Mouse (Mus musculus) midbrain, embryonic 13.5 days (tissue): Measurements from ENCODE around the gene Rsph3a. TPM values are rescaled to one million over a fixed set of nuclear protein-coding genes. Genes with fewer than 3 reads are reported as not detected.
A peak's percentile ranks its signal among the peaks of the same experiment; 100 is the strongest.
"Not testable (repeated sequence)": the region's sequence is repeated elsewhere in the genome, so short reads cannot be mapped to it uniquely, and the experiment has no call there.

Source experiments
- ATAC-seq: fragments of 200-750 bp; cut with Nextera tagmentation; 2 replicates; pipeline ENCODE4 v1.8.0; 2017; ENCODE audit warnings: mild to moderate bottlenecking, moderate TSS enrichment, moderate library complexity
- H3K27ac ChIP-seq: fragments of 300-500 bp; sonication (generic); 2 replicates; pipeline ENCODE4 v1.5.1; 2015; ENCODE audit warnings: inconsistent platforms, mild to moderate bottlenecking, moderate library complexity
- H3K27me3 ChIP-seq: fragments of 300-500 bp; sonication (generic); 2 replicates; pipeline ENCODE4 v1.6.1; 2015; ENCODE audit warnings: mild to moderate bottlenecking, inconsistent platforms
- H3K36me3 ChIP-seq: fragments of 300-500 bp; sonication (generic); 2 replicates; pipeline ENCODE4 v1.6.1; 2015; ENCODE audit warnings: mild to moderate bottlenecking, inconsistent platforms
- H3K4me1 ChIP-seq: fragments of 300-500 bp; sonication (generic); replicated peaks from 2 replicates; pipeline ENCODE4 v1.6.1; 2015; ENCODE audit warnings: inconsistent platforms
- H3K4me2 ChIP-seq: fragments of 300-500 bp; sonication (generic); replicated peaks from 2 replicates; pipeline ENCODE4 v1.6.1; 2015; ENCODE audit warnings: moderate library complexity, mild to moderate bottlenecking, inconsistent platforms
- H3K4me3 ChIP-seq: fragments of 300-500 bp; sonication (generic); replicated peaks from 2 replicates; pipeline ENCODE4 v1.5.1; 2015; ENCODE audit warnings: mild to moderate bottlenecking, inconsistent platforms
- H3K9ac ChIP-seq: fragments of 300-500 bp; sonication (generic); replicated peaks from 2 replicates; pipeline ENCODE4 v1.6.1; 2015; ENCODE audit warnings: mild to moderate bottlenecking, inconsistent platforms
- H3K9me3 ChIP-seq: fragments of 300-500 bp; sonication (generic); 2 replicates; pipeline ENCODE4 v1.6.1; 2016; ENCODE audit warnings: mild to moderate bottlenecking, inconsistent platforms
- WGBS: fragments of 180-500 bp; shearing (Covaris S2); methylation state at CpG from one replicate; pipeline ENCODE4 v1.1.7; 2015; 5-methylcytosine and 5-hydroxymethylcytosine counted together
- polyA plus RNA-seq: library from polyadenylated mRNA; unstranded; fragments of >200 nt; fragmentation: Nextera tagmentation; extraction: Ambion mirVana; gene quantifications from 2 replicates; pipeline ENCODE4 v1.2.1, GENCODE M21; 2015

Gene Rsph3a
- polyA plus RNA-seq, result 67.8 and 75.5 TPM in 2 replicates

DNA sequence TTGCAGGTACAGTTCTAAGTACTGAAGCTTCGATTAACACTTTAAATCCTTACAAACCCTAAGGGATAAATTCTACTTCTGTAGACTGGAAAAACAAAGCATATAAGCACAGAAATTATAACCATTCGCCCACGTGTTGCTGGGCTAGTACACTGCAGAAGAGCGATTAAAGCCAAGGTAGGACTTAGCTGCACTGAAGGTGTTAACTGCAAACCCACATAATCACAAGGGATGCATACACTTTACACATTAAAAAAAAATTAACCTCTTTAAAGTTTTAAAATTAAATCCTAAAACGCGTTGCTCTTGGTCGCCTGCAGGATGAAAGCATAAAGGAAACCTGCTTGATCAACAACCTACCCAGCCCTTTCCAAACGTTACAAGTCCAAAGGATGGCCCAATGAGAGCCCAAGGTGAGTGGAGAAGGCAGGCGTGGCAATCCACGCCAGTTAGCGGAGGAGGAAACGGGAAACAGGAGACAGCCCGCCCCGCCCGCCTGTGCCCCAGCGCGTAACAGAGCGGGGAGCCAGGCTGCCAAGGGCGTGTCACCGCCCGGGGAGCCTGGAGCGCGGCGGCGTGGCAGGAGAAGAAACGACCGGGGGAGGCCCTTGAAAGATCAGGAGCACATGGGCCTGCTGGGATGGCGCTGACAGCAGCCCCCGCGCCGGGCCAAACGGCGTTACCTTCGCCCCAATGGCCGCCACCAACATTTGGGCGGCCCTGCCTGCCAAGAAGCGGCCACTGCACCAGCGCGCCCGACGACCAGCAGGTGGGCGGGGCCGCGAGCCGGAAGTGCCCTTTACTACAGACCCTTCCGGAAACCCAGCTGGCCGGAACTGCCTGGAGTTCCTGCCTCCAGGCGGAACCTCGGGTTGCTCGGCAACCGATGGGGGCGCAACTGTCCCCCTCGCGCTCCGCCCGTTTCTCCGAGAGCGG is at the start of gene Rsph3a:
Gene Rsph3a (plus strand): TSS at position 498 of the 936 bp plus-strand sequence.
- peak within 1 kb of the TSS; percentile 90 for H3K27ac ChIP-seq
- H3K9me3 ChIP-seq, H3K27me3 ChIP-seq, H3K36me3 ChIP-seq: not testable (repeated sequence)
- peak within 1 kb of the TSS; percentile 57 for H3K4me3 ChIP-seq
- peak; percentile 99 for ATAC-seq
- H3K4me2 ChIP-seq, result peak within 1 kb of the TSS; percentile 58
- WGBS, result 4% methylated on average over 58 of the region's 58 CpGs
- peak within 1 kb of the TSS; percentile 72 for H3K9ac ChIP-seq
- H3K4me1 ChIP-seq, result peaks cover 10% of the 10 kb centered on the region

DNA sequence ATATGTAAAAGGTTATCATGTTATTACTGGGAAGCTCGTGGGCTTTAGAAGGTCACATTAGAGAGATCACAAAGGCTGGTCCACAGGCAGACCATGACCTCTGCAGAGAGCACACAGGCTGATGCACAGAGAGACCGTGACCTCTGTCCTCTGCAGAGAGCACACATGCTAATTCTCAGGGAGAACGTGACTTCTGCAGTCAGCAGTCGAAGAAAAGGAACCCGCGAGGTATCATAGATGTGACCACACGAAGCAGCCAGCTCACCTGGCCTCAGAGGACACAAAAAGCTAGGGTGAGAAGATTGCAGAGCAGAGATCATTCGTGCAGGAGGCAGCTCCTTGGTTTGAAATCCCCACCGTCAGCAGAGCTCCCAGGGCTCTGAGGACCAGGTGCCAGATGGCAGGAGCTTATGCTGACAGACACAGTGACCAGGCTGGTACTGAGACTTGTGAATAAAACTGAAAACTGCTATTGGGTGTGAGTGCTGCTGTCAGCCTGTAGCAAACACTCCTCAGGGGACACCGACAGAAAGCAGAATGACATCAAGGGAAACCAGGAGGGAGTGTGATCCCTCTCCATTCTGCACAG is 49.3 kb upstream of the Rsph3a start:
- no peak overlapping the region for H3K9ac ChIP-seq
- no peak overlapping the region for H3K27ac ChIP-seq
- H3K27me3 ChIP-seq, result no peaks in the 10 kb centered on the region
- H3K4me1 ChIP-seq, result no peaks in the 10 kb centered on the region
- H3K36me3 ChIP-seq, result no peaks in the 10 kb centered on the region
- H3K4me3 ChIP-seq, result no peak overlapping the region
- WGBS, result 71% methylated on average over 10 of the region's 10 CpGs
- no peaks in the 10 kb centered on the region for H3K9me3 ChIP-seq
- no peak overlapping the region for H3K4me2 ChIP-seq
- ATAC-seq, result no peak

DNA sequence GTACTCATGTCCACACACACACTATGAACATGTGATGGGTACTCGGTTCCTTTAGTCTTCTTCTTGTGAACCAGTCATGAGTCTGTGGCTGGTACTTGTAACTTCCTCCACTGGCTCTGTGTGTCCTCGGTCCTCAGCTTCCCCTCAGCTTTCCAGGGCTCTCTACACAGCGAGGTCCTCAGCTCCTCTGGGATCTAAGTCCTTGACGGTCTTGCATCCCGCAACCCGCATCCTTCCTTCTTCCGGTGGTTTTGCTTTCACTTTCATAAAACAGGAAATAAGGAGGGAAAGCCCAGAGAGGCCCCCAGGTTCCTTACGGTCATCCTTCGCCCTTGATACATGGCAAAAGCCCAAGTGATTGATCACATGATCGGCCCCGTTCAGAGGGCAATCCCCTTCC is 48.3 kb upstream of the Rsph3a start:
- Histone ChIP-seq H3K4me1 (no peaks in the 10 kb centered on the region), H3K27me3 (no peaks in the 10 kb centered on the region), H3K36me3 (no peaks in the 10 kb centered on the region), H3K9me3 (no peaks in the 10 kb centered on the region), H3K4me2 (no peak overlapping the region), H3K9ac (no peak overlapping the region), H3K4me3 (no peak overlapping the region), H3K27ac (no peak overlapping the region)
- 90% methylated on average over 11 of the region's 11 CpGs for WGBS
- no peak for ATAC-seq

DNA sequence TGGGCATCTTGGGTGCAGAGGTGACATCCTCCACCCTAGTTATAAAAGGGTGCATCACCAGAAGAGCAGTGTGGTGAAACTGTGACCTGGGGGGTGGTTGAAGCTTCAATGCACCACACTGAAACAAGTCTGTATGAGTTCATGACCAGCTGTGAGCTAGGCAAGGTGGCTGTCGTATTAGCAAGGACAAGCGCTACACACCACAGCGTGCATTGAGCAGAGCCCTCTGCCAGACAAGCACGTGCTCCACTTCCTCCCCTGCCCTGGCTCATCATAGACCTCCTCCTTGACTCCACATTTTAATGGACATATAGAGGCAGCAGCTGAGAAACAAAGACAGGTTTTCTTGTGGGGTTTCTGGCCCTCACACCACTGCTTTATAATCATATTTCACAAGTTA is 47.7 kb upstream of the Rsph3a start:
- no peaks in the 10 kb centered on the region for H3K36me3 ChIP-seq
- H3K9ac ChIP-seq, result no peak overlapping the region
- no peak for ATAC-seq
- no peaks in the 10 kb centered on the region for H3K27me3 ChIP-seq
- no peak overlapping the region for H3K4me3 ChIP-seq
- H3K27ac ChIP-seq, result no peak overlapping the region
- WGBS, result 91% methylated on average over 4 of the region's 4 CpGs
- no peaks in the 10 kb centered on the region for H3K9me3 ChIP-seq
- no peaks in the 10 kb centered on the region for H3K4me1 ChIP-seq
- H3K4me2 ChIP-seq, result no peak overlapping the region

DNA sequence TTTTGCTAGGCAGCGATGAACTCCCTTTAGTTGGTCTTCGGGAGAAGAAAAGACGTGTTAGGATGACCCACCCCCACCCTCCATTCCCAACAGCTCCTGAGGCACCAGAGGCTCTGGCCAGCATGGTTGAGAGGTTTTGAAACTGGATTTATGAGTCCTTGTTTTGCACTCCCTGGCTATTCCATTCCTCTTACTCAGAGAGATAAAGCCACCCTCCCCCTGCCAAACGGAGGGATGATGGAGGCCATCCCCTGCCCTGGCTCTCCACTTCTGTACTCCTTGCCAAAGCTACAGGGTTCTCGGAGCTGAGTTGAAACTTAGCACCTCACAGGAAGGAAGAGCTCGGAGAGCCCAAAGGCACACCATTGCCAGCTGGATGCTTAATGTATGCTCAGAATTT is 46.2 kb upstream of the Rsph3a start:
- no peak overlapping the region for H3K27ac ChIP-seq
- H3K27me3 ChIP-seq, result no peaks in the 10 kb centered on the region
- H3K4me2 ChIP-seq, result no peak overlapping the region
- no peak for ATAC-seq
- no peaks in the 10 kb centered on the region for H3K4me1 ChIP-seq
- H3K9me3 ChIP-seq, result no peaks in the 10 kb centered on the region
- H3K9ac ChIP-seq, result no peak overlapping the region
- H3K36me3 ChIP-seq, result no peaks in the 10 kb centered on the region
- no peak overlapping the region for H3K4me3 ChIP-seq
- WGBS, result 87% methylated on average over 6 of the region's 6 CpGs

DNA sequence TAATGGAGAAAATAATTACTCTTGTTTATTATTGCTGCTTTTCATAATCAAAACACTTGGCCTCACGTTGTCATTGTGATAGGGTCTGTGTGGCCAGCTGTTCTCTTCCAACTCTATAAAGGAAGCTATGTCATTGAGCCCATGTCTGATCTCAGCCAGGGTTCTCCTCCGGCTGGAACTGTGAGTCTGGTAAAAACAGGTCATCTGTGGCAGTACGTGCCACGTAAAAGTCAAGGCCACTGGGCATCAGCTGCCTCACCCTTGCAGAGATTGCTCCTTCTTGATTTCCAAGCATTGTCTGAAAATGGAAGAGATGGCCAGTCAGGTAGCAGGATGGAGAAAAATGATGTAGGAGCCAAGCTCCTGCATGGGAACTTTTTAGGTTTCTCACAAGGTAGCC is 45.5 kb upstream of the Rsph3a start:
- H3K9ac ChIP-seq, result no peak overlapping the region
- H3K4me3 ChIP-seq, result no peak overlapping the region
- H3K4me1 ChIP-seq, result no peaks in the 10 kb centered on the region
- no peaks in the 10 kb centered on the region for H3K27me3 ChIP-seq
- no peaks in the 10 kb centered on the region for H3K36me3 ChIP-seq
- no peak overlapping the region for H3K4me2 ChIP-seq
- WGBS, result 86% methylated on average over 4 of the region's 4 CpGs
- H3K27ac ChIP-seq, result no peak overlapping the region
- ATAC-seq, result no peak
- H3K9me3 ChIP-seq, result no peaks in the 10 kb centered on the region

DNA sequence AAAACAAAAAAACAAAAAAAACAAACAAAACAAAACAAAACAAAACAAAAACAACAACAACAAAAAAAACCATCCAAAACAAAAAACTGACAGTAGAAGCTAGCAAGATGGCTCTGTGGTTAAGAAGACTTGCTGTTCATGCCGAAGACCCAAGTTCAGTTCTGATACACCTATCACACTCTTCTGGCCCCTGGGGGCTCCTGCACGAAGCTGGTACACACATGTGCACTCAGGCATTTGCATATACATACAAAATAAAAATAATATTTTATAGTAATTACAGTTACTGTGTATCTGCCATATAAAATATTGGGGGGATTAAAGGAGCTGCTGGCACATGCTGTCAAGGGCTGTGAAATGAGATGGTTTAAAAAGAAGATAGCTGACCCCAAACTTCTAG is 43.9 kb upstream of the Rsph3a start:
- Histone ChIP-seq H3K4me2 (no peak overlapping the region), H3K4me3 (no peak overlapping the region), H3K27me3 (no peaks in the 10 kb centered on the region), H3K4me1 (no peaks in the 10 kb centered on the region), H3K9ac (no peak overlapping the region), H3K36me3 (no peaks in the 10 kb centered on the region), H3K27ac (no peak overlapping the region), H3K9me3 (no peaks in the 10 kb centered on the region)
- no peak for ATAC-seq
- 85% methylated on average over 2 of the region's 2 CpGs for WGBS

DNA sequence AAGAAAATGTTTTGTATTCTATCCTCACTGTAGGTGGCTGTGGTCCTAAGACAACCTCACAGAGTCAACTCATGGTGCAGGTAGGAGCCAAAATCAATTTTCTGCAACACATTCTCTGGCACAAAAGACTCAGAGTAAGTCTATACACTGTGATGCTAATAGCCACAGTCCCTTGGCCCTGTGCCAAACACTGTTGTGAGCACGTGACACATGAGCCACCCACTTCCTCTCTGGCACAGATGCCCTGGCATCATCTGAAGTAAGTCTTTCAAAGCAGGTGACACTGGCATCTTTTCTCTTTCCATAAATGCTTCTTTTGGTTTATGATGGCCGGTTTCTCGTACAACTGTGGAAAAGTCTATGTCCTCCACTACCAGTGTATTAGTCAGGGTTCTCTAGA is 43.1 kb upstream of the Rsph3a start:
- Histone ChIP-seq H3K4me3 (no peak overlapping the region), H3K27ac (no peak overlapping the region), H3K9ac (no peak overlapping the region), H3K4me1 (no peaks in the 10 kb centered on the region), H3K36me3 (no peaks in the 10 kb centered on the region), H3K27me3 (no peaks in the 10 kb centered on the region), H3K9me3 (no peaks in the 10 kb centered on the region), H3K4me2 (no peak overlapping the region)
- no peak for ATAC-seq
- 70% methylated on average over 3 of the region's 3 CpGs for WGBS

DNA sequence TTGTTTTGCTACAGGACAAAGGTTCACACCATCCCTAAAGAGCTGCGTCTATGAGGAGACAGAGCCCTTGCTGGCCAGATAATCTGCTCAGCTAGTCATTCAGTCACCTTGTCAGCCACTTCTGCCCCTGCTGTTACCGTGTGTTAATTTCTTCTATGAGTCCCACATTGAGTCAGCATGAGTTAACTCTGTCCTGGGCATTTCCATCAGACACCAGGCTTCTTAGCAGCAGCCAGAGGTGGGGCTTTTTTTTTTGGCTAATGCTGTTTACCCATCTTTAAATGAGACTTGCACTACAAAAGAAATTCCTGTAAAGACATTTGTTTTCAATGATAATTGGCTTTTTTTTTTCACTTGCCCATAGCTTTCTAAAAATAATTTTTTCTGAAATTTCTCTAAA is 40.4 kb upstream of the Rsph3a start:
- Histone ChIP-seq H3K27me3 (no peaks in the 10 kb centered on the region), H3K36me3 (no peaks in the 10 kb centered on the region), H3K27ac (no peak overlapping the region), H3K9ac (no peak overlapping the region), H3K4me1 (no peaks in the 10 kb centered on the region), H3K9me3 (no peaks in the 10 kb centered on the region), H3K4me3 (no peak overlapping the region), H3K4me2 (no peak overlapping the region)
- ATAC-seq, result no peak
- 35% methylated on average over 2 of the region's 2 CpGs for WGBS

DNA sequence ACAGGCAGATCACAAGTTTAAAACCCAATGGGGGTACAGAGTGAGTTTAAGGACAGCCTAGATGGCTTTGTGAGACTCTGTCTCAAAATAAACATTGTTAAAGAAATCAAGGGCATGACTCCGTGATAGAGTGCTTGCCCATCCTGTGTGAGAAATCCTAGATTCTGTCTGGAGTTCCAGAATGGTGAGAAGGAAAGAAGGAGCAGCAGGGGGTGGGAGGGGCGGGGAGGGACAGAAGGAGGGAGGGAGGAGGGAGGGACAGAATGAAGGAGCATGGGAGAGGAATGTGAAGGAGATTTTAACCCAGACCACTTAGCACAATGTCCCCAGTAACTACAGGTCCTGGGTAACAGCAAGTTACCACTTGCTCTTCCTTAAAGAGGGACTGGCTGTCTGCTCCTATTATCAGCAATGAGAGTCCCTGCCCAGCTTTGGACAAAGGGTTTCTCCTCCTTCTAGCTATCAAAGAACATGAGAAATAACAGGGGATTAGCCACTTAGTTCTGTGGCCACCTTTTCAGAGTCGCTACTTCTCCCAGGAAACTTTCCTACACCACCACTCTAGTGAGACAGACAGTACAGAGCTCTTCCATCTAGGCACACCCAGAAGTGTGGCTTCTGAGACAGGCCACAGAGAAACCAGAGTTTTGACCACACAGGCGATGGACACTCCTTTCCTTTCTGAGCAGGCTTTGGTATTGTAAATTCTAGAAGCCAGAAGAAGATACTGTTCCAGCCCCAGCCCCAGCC is 39.3 kb upstream of the Rsph3a start:
- Histone ChIP-seq H3K4me2 (no peak overlapping the region), H3K9ac (no peak overlapping the region), H3K27ac (no peak overlapping the region), H3K4me1 (no peaks in the 10 kb centered on the region), H3K36me3 (no peaks in the 10 kb centered on the region), H3K4me3 (no peak overlapping the region), H3K27me3 (no peaks in the 10 kb centered on the region), H3K9me3 (0 out of 2 replicates have a peak, but pooled peaks cover 2% of the 10 kb centered on the region)
- no peak for ATAC-seq
- WGBS, result 44% methylated on average over 4 of the region's 4 CpGs

DNA sequence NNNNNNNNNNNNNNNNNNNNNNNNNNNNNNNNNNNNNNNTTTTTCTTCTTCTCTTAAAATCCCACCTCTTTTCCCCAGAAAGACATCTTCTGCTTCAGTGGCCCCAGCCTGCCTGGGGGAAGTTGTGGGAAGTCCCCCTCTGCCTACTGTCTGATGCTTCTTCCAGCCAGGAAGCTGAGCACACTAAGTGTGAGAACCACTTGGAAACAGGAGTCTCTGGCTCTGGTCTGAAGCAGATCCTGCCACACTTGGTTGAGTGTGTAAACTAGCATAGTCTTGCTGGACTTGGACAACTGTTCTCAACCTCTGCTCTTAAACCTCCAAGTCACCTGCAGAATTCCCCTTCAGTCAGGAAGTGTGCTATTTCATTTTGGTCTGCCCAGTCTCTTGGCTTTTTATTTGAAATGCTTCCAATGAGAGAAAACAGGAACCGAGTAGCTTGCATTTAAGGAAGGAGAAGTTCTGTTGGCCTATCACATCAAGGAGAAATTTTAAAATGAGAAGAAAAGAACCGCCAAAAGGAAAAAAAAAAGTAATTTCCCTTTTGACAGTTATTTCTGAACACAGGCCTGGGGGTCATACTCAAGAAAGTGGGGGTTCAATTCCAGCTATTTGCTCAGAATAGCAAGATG is 30.7 kb upstream of the Rsph3a start:
- H3K9me3 ChIP-seq, result 0 out of 2 replicates have a peak, but pooled peaks cover 3% of the 10 kb centered on the region
- H3K9ac ChIP-seq, result no peak overlapping the region
- no peaks in the 10 kb centered on the region for H3K4me1 ChIP-seq
- no peak for ATAC-seq
- no peaks in the 10 kb centered on the region for H3K27me3 ChIP-seq
- 91% methylated on average over 2 of the region's 2 CpGs for WGBS
- H3K27ac ChIP-seq, result no peak overlapping the region
- H3K4me2 ChIP-seq, result no peak overlapping the region
- no peaks in the 10 kb centered on the region for H3K36me3 ChIP-seq
- no peak overlapping the region for H3K4me3 ChIP-seq

DNA sequence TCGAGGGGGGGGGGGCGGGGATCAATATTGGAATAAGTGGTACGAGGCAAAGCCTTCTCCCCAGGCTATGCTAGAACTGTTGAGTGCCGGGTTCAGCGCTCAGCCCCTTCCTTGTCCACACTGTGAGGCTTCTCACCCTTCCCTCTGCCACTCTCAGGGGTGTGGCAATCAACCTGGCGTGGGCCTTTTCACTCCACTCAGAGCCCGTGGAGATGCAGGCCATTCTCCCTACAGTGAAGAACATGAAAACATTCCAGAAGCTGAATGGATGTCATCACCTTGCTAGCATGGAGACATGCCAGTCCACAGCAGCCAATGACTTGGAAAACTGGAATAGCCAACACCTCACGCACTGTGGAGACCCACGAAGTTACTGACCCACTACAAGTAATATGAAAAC is 29.6 kb upstream of the Rsph3a start:
- H3K4me3 ChIP-seq, result no peak overlapping the region
- H3K27ac ChIP-seq, result no peak overlapping the region
- H3K9me3 ChIP-seq, result 0 out of 2 replicates have a peak, but pooled peaks cover 3% of the 10 kb centered on the region
- no peak overlapping the region for H3K4me2 ChIP-seq
- ATAC-seq, result no peak
- no peaks in the 10 kb centered on the region for H3K36me3 ChIP-seq
- no peak overlapping the region for H3K9ac ChIP-seq
- no peaks in the 10 kb centered on the region for H3K27me3 ChIP-seq
- WGBS, result 82% methylated on average over 9 of the region's 9 CpGs
- no peaks in the 10 kb centered on the region for H3K4me1 ChIP-seq
